Mouse (Mus musculus) neutrophil, adult 5-6 weeks (primary cell): ENCODE data around the gene Olfr1009. TPM values are rescaled to one million over a fixed set of nuclear protein-coding genes. Genes with fewer than 3 reads are reported as not detected.
"Not testable (repeated sequence)": the region's sequence is repeated elsewhere in the genome, so short reads cannot be mapped to it uniquely, and the experiment has no call there.

Experiments
- ATAC-seq: fragments of 151-379, 151-347 bp; 2 replicates; pipeline ENCODE4 v1.8.0; 2017; ENCODE audit warnings: mild to moderate bottlenecking, moderate TSS enrichment; ENCODE audit not compliant: insufficient number of reproducible peaks, poor library complexity, low FRiP score, severe bottlenecking; ENCODE audit errors: extremely low read depth
- total RNA-seq: library from RNA; stranded (forward); fragments of 200-1000 nt; gene quantifications from 2 replicates; pipeline ENCODE4 v1.2.3, GENCODE M21; 2017

Gene Olfr1009
- total RNA-seq = not detected in 2 replicates

DNA sequence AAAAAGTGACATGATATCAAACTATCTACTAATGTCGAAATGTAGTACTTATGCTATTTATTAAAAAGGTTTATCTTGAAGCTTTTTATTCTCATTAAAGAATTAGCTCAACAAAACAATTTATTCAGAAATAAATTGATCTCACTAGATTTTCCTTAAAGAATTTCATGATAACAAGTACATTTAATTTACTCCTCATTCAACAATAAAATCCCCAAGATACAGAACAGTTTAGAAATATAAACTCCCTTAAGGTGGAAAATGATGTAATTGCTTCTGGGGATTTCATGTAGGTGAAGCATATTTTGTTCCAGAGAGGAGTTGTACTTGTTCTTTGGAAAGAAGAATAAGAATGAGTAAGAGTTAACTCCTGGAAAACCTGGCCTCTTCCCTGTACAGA, at the start of gene Olfr1009:
TSS of gene Olfr1009 (plus strand) at position 301 of the 400 bp plus-strand sequence.
- no peak for ATAC-seq

- no peak for ATAC-seq
Observed at GRCm38 (mm10) chr2:85678667-85679066, 36.6 kb upstream of the Olfr1009 start, which contains the start of gene Olfr1006. Gene Olfr1006 (minus strand): TSS chr2:85678767.

- no peak for ATAC-seq
Observed at GRCm38 (mm10) chr2:85689131-85689530, 26.1 kb upstream of the Olfr1009 start, which contains the start of gene Olfr1008. Gene Olfr1008 (plus strand): TSS chr2:85689431.

GRCm38 (mm10) chr2:85710680-85711079, 4.5 kb upstream of the Olfr1009 start:
- ATAC-seq = not testable (repeated sequence)

GRCm38 (mm10) chr2:85711159-85711558, 4.1 kb upstream of the Olfr1009 start:
- ATAC-seq = no peak

DNA sequence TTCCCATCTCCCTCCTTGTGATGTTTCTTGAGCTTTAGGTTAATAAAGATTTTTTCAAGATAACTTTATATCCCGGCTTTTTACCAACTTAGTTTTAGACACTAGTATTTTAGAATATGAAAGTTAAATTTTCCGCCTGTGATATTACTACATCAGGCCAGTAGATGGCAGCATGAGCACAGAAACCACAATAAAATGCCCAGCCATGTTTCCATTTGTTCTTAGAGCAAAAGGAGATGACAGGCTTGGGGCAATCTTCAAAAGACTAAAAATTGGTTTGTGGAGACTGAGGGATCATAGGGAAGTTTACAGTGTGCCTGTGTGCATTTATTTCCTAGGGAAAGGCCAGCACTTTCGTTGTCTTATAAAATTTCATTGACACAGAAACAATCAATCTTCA, 10.6 kb downstream of the Olfr1009 start:
- 0 out of 2 replicates have a peak, but pooled peaks have one; percentile 41 for ATAC-seq

GRCm38 (mm10) chr2:85753822-85754221, 38.6 kb downstream of the Olfr1009 start:
- no peak for ATAC-seq

DNA sequence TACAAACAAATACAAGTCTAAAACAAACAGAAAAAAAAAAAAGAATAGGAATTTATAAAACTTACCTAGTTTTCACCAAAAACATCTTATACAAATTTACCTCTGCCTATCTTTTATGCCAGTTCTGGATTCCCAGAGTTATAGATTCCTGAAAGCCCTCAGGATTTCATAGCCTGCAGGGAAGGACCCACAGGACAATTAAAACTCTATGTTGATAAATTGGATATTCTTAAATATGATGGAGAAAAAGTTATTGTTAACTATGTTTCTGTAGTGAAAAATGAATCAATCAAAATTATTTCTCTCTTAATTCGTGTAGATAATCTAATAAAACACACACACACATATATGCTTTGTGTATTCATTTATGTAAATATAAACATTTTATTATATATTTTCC, 47.4 kb downstream of the Olfr1009 start, which contains the start of gene Olfr1012:
TSS of gene Olfr1012 (minus strand) at position 101 of the 400 bp plus-strand sequence.
- ATAC-seq = no peak

GRCm38 (mm10) chr2:85766798-85767197, 51.6 kb downstream of the Olfr1009 start, which contains the start of gene Olfr1013:
Gene Olfr1013 (plus strand): TSS chr2:85767098.
- no peak for ATAC-seq

- no peak for ATAC-seq
Observed at GRCm38 (mm10) chr2:85772413-85772812, 57.2 kb downstream of the Olfr1009 start, which contains the start of gene Olfr1014. Gene Olfr1014 (plus strand): TSS chr2:85772713.

Other genes with a start within 250 kb of the Olfr1009 start
- gene 4833423E24Rik, start 196.4 kb upstream of the Olfr1009 start, total RNA-seq = not detected in 2 replicates
- gene Olfr996, start 136.2 kb upstream of the Olfr1009 start, total RNA-seq = not detected in 2 replicates
- gene Olfr998, start 126.5 kb upstream of the Olfr1009 start, total RNA-seq = not detected in 2 replicates
- gene Olfr1000, start 103.5 kb upstream of the Olfr1009 start, total RNA-seq = not detected in 2 replicates
- not detected in 2 replicates for gene Olfr1002, start 64.7 kb upstream of the Olfr1009 start, total RNA-seq
- gene Olfr154, start 51.0 kb upstream of the Olfr1009 start, total RNA-seq = not detected in 2 replicates
- not detected in 2 replicates for gene Olfr1006, start 36.7 kb upstream of the Olfr1009 start, total RNA-seq
- not detected in 2 replicates for gene Olfr1008, start 26.0 kb upstream of the Olfr1009 start, total RNA-seq
- not detected in 2 replicates for gene Olfr1012, start 47.3 kb downstream of the Olfr1009 start, total RNA-seq
- gene Olfr1013, start 51.7 kb downstream of the Olfr1009 start, total RNA-seq = 0.12 TPM in 1 of 2 replicates, not detected in the other
- gene Olfr1014, start 57.3 kb downstream of the Olfr1009 start, total RNA-seq = not detected in 2 replicates
- not detected in 2 replicates for gene Olfr1015, start 66.6 kb downstream of the Olfr1009 start, total RNA-seq
- gene Olfr1016, start 87.1 kb downstream of the Olfr1009 start, total RNA-seq = not detected in 2 replicates
- not detected in 2 replicates for gene Olfr1018, start 103.1 kb downstream of the Olfr1009 start, total RNA-seq
- not detected in 2 replicates for gene Olfr1019, start 130.1 kb downstream of the Olfr1009 start, total RNA-seq
- gene Olfr1020, start 131.6 kb downstream of the Olfr1009 start, total RNA-seq = 0.23 TPM in 1 of 2 replicates, not detected in the other
- gene Olfr1022, start 153.2 kb downstream of the Olfr1009 start, total RNA-seq = not detected in 2 replicates
- gene Olfr1023, start 170.2 kb downstream of the Olfr1009 start, total RNA-seq = not detected in 2 replicates
- not detected in 2 replicates for gene Olfr1024, start 189.6 kb downstream of the Olfr1009 start, total RNA-seq
- not detected in 2 replicates for gene Olfr1025-ps1, start 199.8 kb downstream of the Olfr1009 start, total RNA-seq
- not detected in 2 replicates for gene Olfr1026, start 206.1 kb downstream of the Olfr1009 start, total RNA-seq
- gene Olfr1028, start 235.0 kb downstream of the Olfr1009 start, total RNA-seq = not detected in 2 replicates